Mouse (Mus musculus): ENCODE data around the gene Gm2115. TPM values are rescaled to one million over a fixed set of nuclear protein-coding genes. Genes with fewer than 3 reads are reported as not detected.

The Gm2115 gene
- total RNA-seq (2021): 29.2 and 31.9 TPM in 2 replicates
- long read RNA-seq, full-length matches to known transcripts: 4 of 10 reads
- long read RNA-seq, partial matches to known transcripts: 0 of 10 reads
- long read RNA-seq, other reads (novel, unspliced or antisense): 6 of 10 reads

DNA sequence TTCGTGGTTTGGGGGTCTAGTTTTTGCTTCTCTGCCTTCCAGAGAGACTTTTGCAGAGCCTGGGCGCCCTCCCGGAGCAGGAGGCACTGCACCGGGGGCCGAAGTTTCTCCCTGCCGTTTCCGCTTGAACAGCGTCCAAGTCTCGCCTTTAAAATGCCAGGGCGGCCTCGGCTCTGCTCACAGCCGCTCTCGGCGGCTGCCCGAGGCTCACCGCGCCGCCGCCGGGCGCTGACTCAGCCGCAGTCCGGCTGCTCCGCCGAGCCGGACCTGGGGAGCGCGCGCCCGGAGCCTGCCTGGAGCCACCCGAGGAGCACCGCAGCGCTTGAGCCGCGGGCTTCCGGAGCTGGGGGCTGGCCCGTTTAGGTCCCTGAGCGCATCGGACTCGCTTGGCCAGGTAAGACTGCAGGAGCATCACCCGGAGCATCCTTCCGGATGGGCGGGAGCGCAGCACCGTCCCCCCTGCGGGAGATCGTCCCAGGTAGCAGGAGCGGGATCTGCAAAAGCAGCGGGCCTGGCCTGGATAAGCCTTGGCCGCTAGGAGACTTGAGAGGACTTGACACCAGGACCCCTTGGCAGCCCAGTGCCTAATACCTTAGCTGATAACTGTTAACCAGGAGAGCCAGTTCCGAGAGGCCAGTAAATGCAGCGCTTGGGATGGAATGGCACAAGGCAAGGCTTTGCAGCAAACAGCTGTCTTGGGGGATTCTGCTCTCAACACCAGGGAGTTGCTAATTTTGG is at the start of gene Gm2115:
Gm2115 (plus strand) TSS at position 159 of the 738 bp plus-strand sequence.
- peak; percentile 83 for DNase-seq

DNA sequence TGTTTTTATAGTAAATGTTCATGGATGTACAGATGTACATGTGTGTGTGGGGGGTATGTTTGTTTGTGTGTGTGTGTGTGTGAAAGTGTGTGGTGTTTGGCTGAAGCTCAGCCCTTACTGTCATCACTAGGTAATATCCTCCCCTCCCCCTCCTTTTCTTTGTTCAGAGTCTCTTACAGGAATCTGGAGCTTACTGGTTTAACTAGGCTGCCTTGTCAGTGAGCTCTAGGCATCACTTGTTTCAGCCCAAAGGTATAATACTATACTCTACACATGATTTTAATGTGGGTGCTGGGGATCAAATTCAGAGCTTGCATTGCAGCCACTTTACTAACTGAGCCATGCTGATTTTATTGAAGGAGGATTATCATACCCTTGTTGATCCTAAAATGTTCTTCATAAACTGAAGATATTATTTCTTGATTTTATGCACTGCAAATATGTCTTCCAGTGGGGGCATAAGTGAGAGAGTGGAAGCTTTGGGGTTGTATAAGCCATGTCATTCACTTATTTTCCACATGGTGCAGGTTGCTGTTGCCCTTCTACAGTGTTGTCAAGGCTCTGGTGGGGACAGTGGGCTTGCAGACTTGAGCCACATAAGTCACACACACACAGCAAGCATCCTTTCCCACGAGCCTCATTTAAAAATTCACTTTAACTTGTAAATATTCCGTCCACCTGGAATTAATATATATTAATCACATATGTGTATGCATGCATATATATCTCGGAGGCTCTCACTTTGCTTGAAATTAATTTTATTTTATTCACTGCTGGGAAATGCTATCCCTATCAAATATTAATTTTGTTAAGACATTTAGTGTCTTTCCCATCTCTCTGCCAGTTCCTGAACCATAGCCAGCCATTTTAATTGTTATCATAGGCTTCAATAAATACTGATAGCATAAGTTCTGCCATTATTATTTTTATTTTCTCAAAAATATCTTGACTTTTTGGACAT is 45.0 kb upstream of the Gm2115 start:
- no peak for DNase-seq

DNA sequence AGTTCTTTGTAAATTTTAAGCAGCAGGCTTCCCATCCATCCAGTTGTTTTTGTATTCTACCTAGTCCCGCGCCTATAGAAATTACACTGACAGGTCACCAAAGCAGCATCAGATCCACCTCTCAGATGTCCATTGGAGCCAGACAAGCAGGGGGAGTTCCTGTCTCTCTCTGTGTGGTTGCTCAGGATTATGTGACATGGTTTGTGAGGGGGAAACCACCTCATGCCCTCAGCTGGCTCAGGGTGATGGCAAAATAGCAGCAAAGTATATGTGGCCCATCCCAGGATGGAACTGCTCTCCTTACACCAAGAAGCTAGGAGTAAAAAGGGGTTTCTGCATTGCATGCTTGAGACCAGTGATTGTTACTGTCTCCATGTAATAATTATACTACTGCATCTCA is 42.3 kb upstream of the Gm2115 start:
- no peak for DNase-seq

DNA sequence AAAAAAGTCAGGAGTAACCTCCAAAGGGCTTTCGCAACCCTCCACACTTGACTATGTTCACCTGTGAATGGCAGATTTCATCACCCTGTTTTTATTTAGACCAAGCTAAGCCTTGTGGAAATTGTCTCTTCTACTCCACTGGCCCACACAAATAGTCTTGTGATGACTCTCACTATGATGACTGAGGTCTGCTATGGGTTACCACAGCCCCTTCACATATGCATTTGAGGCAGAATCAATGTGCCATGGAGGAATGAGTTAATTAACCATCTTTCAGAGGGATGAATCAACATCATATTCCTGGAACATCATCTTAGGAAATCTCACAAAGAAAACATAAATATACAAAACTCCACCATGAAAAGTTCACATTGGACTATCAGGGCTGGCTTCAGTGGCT is 25.6 kb upstream of the Gm2115 start:
- no peak for DNase-seq

DNA sequence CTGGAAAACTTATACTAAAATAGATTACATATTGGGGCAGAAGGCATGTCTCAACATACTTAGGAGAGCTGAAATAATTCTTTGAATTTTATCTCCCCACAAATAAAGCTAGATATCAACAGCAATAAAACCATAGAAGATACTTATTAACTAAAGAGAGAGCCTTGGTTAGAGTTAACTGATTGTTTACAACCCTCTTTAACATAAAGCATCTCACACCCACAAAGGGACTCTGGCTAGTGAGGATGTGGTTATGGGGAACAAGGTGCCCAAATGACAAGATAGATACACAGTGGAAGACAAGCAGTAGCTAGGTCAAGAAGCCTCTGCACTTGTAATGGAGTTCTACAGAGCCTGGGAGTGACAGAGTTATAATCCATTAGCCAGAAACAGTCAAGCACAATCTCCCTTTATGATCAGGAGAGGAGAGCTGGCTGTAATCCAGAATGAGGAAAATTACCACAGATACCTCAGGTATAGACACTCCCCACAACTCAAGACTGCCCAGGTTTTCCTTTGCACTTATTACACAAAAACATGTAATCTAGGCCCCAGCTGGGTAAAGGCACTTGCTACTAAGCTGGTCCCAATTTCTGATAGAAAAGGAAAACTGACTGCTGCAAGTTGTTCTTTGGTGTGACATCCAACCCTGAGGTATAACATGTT is 10.1 kb upstream of the Gm2115 start:
- no peak for DNase-seq

DNA sequence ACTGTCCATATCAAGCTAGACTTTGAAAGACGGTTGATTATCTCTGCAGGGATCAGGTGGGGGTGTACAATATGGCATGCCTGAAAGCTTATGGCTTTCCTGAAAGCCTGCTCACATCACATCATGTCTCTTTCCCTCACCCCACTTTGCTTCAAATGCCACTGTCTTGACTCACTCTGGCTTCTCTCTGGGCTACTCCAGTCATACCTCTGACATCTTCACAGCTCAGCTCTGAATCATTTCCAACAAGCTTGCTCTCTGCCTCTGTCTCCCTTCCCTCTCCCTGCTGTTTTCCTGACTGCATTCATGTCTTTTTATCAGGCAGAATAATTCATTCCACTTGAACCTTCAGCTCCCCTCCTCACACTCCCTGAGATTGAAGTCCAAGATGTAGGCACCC is 7.4 kb upstream of the Gm2115 start:
- DNase-seq: no peak

DNA sequence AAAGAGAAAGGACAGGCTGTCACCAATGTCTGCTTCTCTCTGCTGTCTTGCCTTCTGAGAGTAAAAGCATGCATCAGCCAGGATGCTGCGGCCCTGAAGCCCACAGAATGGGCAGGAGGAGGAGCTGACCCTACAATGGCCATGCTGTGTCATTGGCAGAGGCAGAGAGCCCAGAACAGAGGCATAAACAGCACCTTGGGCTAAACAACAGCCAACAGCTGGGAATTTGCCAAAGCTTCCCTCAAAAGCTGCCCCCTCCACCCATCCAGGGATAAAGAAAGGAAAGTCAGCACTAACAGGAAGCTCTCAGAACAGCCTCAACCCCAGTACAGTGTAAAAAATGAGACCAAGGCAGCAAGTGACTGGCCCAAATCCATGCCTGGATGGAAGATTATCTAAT is 6.3 kb upstream of the Gm2115 start:
- no peak for DNase-seq

DNA sequence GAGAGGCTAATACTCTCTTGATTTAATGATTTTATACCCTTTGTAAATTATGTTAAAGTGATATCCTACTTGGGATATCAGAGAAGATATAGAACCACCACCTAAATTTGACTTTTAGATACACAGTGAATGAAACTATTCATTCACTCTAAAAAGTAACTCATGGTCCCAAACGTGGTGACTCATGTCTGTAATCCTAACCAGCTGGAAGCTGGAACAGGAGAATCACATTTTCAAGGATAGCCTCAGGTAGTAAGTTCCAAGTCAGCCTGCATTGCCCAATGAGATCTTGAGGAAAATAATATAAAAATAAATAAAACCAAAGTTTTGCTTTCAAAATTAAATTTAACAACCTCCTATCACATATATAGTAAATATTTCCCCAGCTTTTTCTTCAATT is 2.6 kb upstream of the Gm2115 start:
- no peak for DNase-seq

DNA sequence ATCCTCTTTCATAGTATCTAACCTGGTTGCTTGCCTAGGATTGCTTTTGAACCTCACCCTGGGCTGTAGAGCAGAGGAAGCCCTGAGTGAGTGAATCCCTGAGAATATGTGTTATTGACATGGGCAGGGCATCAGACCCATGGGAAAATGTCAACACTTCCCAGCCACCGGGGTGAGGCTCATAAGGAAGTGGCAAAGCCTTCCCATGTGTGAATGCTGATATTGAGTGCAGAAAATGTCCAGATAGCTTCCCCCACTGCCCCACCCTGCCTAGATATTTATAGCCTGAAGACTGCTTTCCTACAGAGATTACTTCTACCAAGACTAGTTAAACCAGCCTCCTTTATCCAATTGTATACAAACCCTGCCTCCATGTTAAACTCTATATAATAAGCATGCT is 4.0 kb downstream of the Gm2115 start:
- DNase-seq: no peak

DNA sequence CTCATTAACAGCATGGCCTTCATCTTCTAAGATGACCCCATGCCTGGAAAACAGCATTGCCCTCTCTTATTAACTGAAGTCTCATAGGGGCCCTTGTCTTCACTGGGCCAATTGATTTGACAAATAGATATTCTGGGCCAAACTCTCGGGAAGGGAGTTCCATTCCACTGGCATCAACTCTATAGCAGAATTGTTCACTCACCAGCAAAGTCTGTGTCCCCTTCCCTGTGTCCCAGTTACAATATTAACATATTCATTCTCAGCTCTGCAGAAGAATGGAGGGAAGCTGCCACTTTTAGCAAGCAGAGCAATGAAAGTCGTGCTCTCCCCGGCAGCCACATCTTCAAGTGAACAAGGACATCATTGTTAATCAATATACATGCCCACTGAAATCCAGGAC is 5.9 kb downstream of the Gm2115 start:
- no peak for DNase-seq

DNA sequence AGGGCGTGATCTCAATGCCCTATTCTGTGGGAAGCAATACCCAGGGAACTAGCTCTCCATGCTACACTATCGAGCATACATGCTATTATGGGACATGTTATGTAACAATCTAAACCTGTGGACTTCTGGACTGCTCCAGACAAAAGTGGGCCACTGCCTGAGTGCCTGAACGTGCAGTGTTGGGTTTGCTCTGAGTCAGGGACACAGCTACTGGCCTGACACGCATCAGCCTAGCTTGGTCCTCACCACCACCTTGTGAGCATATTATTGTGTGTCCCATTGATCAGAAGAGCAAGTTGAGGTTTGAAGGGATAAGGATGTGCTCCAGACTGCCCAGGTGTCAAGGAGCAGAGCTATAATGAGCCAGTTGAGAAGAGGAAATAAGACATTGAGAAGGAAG is 16.2 kb downstream of the Gm2115 start:
- DNase-seq: no peak

DNA sequence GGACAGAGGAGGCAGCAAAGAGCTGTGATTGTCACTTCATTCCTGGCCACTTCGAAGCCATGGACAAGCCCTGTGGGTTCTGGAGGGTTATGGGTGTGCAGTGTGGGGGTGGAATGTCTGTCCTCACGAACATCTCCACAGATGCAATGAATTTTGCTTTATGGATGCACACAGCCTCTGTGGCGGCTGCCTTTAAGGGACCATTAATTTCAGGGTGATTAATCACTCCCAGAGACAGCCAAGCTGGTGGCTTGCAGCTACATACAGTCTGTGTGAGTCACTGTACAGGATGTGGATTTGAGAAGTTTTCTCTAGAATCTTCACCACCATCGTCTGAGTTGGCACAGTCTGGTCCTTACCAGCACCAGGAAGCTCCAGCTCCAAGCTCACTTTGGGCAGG is 17.9 kb downstream of the Gm2115 start:
- no peak for DNase-seq

DNA sequence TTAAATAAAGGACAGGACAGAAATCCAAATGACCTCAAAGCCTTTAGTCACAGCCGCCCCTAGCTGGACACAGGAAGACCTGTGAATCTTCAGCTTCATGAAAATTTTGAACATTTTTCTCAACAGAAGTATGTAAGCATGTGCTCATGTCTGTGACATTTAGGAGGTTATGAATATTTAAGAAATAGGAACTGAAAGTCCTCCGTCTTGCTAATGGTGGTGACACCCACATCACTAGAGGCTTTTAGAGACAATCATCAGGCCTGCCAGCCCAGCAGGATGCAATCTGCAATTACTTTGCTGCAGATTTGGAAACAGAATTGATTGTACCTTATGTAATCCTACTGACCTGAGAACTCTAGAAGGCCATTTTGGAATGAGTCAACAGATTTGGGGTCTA is 22.7 kb downstream of the Gm2115 start:
- no peak for DNase-seq

DNA sequence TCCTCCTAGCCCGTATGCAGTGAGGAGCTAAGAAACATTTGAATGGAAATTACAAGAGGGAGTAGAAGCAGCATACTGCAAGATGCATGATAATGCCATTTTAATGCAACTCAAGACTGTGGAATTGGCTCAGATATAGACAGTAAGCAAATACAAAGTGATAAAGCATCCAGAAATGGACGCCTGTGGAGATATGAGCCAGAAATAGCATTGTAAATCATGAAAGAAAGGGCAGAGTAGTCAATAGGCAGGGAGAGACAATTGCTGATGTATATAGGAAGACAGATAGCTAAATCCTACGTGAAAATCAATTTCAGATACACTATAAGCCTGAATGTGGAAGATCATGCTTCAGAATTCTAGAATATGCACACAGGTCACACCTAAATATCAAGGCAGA is 26.5 kb downstream of the Gm2115 start:
- DNase-seq: no peak

DNA sequence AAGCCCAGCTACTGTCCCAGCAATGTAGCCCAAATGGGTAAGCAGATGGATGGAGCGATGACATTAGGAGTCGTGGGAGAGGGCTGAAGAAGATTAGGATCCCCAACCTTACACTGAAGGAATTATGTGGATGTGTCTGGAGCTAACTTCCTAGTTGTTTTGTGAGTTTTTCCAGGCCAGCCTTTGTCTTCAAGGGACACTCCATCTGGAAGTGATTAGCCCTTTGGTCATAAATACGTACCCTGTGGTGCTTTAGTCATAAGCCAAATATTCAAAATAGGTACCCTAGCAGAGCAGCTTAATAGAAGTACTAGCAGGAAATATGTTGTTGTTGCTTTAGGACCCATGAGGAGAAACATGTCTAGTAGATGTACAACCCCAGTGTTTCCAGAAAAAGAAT is 28.6 kb downstream of the Gm2115 start:
- no peak for DNase-seq

DNA sequence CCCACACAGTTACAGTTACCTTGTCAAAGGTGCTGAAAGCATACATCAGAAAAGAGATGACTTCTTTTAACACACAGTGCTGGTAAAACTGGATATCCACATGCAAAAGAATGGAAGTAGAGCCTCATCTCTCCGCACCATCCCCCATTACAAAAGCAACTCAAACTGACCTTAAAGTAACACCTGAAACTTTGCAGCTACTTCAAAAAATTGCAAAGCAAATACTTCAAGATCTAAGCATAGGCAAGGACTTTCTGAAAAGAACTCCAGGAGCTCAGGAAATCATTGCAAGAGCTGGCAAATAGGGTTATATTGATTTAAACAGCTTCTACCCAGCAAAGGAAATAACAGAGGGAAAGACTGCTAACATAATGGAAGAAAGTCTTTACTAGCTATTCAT is 31.7 kb downstream of the Gm2115 start:
- DNase-seq: no peak

DNA sequence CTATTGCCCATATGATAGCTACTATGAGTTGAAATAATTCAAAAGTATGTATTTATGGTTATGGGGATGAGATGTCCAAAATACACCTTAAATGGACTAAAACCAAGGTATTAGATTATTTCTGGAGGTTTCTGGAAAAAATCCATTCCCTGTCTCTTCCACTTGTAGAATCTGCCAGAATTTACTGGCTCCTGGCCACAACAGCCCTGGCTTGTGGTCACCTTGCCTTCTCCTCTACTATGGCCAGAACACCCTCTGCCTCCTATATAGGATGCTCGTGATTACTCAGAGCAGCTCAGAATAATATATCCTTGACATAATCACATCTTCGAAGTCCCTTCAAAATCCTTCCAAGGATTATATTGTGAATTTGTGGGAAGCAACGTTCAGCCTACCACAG is 35.5 kb downstream of the Gm2115 start:
- DNase-seq: no peak

DNA sequence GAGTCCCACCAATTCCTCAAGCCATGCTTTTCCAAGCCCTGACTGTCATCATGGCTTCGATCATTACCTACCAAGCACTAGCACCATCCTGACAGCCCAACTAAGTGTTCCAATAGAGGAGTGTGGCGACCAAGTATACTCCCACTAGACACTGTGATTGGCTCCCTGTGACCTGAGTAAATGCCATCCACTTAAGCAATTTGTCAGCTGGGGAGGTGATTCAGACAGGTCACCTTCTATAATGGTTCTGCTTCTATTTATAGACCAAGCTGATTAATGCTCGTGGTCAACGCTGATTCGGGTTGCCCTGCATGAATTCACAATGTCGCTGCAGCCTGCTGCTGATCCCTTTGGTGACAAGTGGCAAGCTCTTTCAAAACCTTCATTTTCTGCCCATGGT is 37.4 kb downstream of the Gm2115 start:
- DNase-seq: no peak

DNA sequence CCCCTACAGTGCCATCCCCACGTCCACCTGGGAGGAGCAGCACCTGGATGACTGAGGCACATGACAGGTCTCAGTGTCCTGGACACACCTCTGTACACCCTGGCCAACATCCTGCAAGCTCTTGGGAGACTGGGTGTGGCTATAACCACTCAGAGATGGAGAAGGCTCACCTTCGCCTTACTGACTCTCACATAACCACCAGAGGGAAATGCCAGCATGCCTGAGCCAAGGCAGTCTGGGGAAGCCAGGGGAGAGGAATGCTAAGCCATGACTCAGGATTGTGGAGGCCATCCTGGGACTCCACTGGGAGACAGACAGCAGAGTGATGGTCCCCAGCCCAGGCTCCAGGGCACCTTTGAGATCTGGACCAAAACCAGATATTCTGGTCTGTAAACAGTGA is 48.3 kb downstream of the Gm2115 start:
- DNase-seq: no peak

DNA sequence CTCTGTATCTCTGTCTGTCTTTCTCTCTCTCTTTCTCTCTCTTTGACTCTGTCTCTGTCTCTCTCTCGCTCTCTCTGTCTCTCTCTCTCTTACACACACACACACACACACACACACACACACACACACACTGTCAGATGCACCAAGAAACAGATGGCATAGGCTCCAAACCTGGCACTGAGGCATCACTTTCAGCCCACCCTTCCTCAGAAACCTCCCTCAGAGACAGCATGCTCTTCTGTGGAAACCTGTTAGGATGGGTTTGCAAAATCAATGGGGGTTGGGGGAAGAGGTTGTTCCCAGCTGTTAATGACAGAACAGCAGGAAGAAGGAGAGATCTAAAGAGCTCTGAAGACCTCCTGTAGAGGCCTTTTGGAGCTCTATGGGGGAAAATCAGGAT is 50.1 kb downstream of the Gm2115 start:
- no peak for DNase-seq

DNA sequence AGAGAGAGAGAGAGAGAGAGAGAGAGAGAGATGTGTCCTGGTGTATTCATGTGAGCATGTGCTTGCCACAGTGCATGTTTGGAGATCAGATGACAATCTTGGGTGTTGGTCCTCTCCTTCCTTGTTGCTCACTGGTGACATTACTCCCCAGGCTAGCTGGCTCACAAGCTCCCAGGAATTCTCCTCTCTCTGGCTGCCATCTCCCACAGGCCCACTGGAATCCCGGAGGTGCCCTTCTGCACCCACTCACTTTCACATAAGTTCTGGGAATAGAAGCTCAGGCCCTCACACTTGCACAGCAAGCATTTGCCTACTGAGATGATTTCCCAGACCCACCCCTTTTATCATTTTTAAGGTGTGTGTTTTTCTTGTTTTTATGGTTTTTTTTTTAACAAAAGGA is 51.0 kb downstream of the Gm2115 start:
- DNase-seq: no peak

DNA sequence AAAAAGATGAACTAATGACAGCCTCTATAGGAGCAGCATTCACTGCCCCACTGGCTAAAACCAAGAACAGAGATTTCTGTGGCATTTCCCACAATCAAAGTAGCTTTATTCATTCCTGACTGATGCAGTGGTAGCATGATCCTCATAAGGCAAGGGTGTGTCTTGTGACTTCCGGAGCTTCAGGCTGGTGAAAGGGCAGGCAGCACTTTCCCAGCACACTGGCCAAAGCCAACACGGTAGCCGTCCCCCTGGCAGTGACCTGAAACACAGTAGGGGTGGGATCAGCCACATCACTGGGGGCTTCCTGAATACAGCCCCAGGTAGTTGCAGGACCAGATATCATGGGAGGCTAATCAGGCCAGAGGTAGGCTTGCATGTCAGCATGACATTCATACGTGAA is 56.3 kb downstream of the Gm2115 start:
- no peak for DNase-seq
